Mouse (Mus musculus) embryo, embryonic 10 days (tissue): Measurements from ENCODE around the gene Fam126b.
"Not testable (repeated sequence)": the region's sequence is repeated elsewhere in the genome, so short reads cannot be mapped to it uniquely, and the experiment has no call there.

Experiments
- DNase-seq: peaks from one replicate; pipeline ENCODE4 v3.0.0-alpha.2; 2015; ENCODE audit warnings: low spot score

Fam126b gene

GRCm38 (mm10) chr1:58568456-58569130 is 17.5 kb downstream of the Fam126b start:
- DNase-seq, result no peak

- DNase-seq, result no peak
These were observed 19.5 kb downstream of the Fam126b start for GRCm38 (mm10) chr1:58566621-58567020.

GRCm38 (mm10) chr1:58564981-58565380 is 21.1 kb downstream of the Fam126b start:
- DNase-seq, result no peak

- DNase-seq, result peak; percentile 8
These were observed 23.7 kb downstream of the Fam126b start for GRCm38 (mm10) chr1:58562455-58562854.

GRCm38 (mm10) chr1:58560370-58560769 is 25.8 kb downstream of the Fam126b start:
- DNase-seq, result not testable (repeated sequence)

- no peak for DNase-seq
These were observed 44.7 kb downstream of the Fam126b start for GRCm38 (mm10) chr1:58541386-58541785.

GRCm38 (mm10) chr1:58507249-58507648 is 78.9 kb downstream of the Fam126b start:
- no peak for DNase-seq

GRCm38 (mm10) chr1:58504577-58505254 is 81.4 kb downstream of the Fam126b start, which contains the start of gene Orc2:
Orc2 (minus strand) TSS chr1:58505109.
- DNase-seq, result peak; percentile 92

GRCm38 (mm10) chr1:58503793-58504370 is 82.2 kb downstream of the Fam126b start:
- DNase-seq, result no peak

GRCm38 (mm10) chr1:58503134-58503533 is 83.0 kb downstream of the Fam126b start:
- no peak for DNase-seq

- DNase-seq, result no peak
These were observed 87.4 kb downstream of the Fam126b start for GRCm38 (mm10) chr1:58498758-58499157.

GRCm38 (mm10) chr1:58497678-58498077 is 88.4 kb downstream of the Fam126b start:
- no peak for DNase-seq

GRCm38 (mm10) chr1:58495603-58496002 is 90.5 kb downstream of the Fam126b start:
- DNase-seq, result no peak

- DNase-seq, result no peak
These were observed 103.5 kb downstream of the Fam126b start for GRCm38 (mm10) chr1:58482647-58483046.

- DNase-seq, result no peak
These were observed 110.5 kb downstream of the Fam126b start for GRCm38 (mm10) chr1:58475662-58476061.
